Mouse (Mus musculus) thymus, adult 2 months (tissue): ENCODE results near the gene Zfp273. TPM values are rescaled to one million over a fixed set of nuclear protein-coding genes. Genes with fewer than 3 reads are reported as not detected.
"Not testable (repeated sequence)": the region's sequence is repeated elsewhere in the genome, so short reads cannot be mapped to it uniquely, and the experiment has no call there.

ENCODE experiments used
- DNase-seq: peaks from one replicate; pipeline ENCODE4 v3.0.0; 2021
- H3K27ac ChIP-seq: fragments of 200-500 bp; 2 replicates; pipeline ENCODE4 v1.5.1; 2012; ENCODE audit warnings: low read length, control low read depth; ENCODE audit not compliant: control insufficient read depth, insufficient read depth
- H3K27me3 ChIP-seq: fragments of 200-500 bp; 2 replicates; pipeline ENCODE4 v1.6.1; 2012; ENCODE audit warnings: mild to moderate bottlenecking, low read length, moderate library complexity, mixed read lengths; ENCODE audit not compliant: control insufficient read depth, insufficient read depth
- H3K36me3 ChIP-seq: fragments of 200-500 bp; 2 replicates; pipeline ENCODE4 v1.6.1; 2012; ENCODE audit warnings: mild to moderate bottlenecking, low read length, moderate library complexity; ENCODE audit not compliant: control insufficient read depth, insufficient read depth
- H3K4me1 ChIP-seq: fragments of 200-500 bp; replicated peaks from 2 replicates; pipeline ENCODE4 v1.6.1; 2012; ENCODE audit warnings: low read length; ENCODE audit not compliant: control insufficient read depth, insufficient read depth
- H3K4me3 ChIP-seq: fragments of 200-500 bp; 2 replicates; pipeline ENCODE4 v1.5.1; 2012; ENCODE audit warnings: mild to moderate bottlenecking, low read length, control low read depth, moderate library complexity; ENCODE audit not compliant: control insufficient read depth, insufficient read depth
- CTCF ChIP-seq: fragments of 200-500 bp; IDR thresholded peaks from 2 replicates; pipeline ENCODE4 v1.5.1; 2012; ENCODE audit warnings: mild to moderate bottlenecking, control low read depth, low read length, moderate library complexity, borderline replicate concordance; ENCODE audit not compliant: control insufficient read depth, poor library complexity, insufficient read depth; ENCODE audit errors: extremely low read depth
- POLR2A ChIP-seq: fragments of 200-500 bp; IDR thresholded peaks from 2 replicates; pipeline ENCODE4 v1.6.1; 2012; ENCODE audit warnings: mild to moderate bottlenecking, low read length, control low read depth, moderate library complexity; ENCODE audit not compliant: control insufficient read depth, poor library complexity, insufficient read depth; ENCODE audit errors: extremely low read depth
- WGBS: fragments of 180-500 bp; shearing (Covaris S2); methylation state at CpG from one replicate; pipeline ENCODE4 v1.1.7; 2018; 5-methylcytosine and 5-hydroxymethylcytosine counted together
- polyA plus RNA-seq: library from polyadenylated mRNA; depleted of rRNA; stranded (reverse); fragments of >200 nt; gene quantifications from 2 replicates; pipeline ENCODE4 v1.2.3, GENCODE M21; 2012; rRNA removed

Zfp273 gene
- polyA plus RNA-seq: 0.90 and 1.2 TPM in 2 replicates

- 4% methylated on average over 31 of the region's 31 CpGs for WGBS
Measured at GRCm38 (mm10) chr13:67813710-67814660, at the start of gene Zfp273. Gene Zfp273 (plus strand): TSS chr13:67813740.

GRCm38 (mm10) chr13:67779265-67780221 lies 34.0 kb upstream of the Zfp273 start, which contains the start of gene Zfp493:
Gene Zfp493 (plus strand): TSS chr13:67779693.
- peak within 1 kb of the TSS; percentile 76 for H3K4me3 ChIP-seq
- 9% methylated on average over 26 of the region's 26 CpGs for WGBS
- DNase-seq: peak; percentile 69
- peaks cover 3% of the 10 kb centered on the region; the same call in 1 of the 2 replicates for H3K4me1 ChIP-seq
- H3K27me3 ChIP-seq: no peaks in the 10 kb centered on the region
- TF ChIP-seq POLR2A (no peak), CTCF (no peak)
- H3K27ac ChIP-seq: no peak within 1 kb of the TSS
- H3K36me3 ChIP-seq: no peaks in the 10 kb centered on the region

More at GRCm38 (mm10) chr13:67813710-67814660, at the start of gene Zfp273:
- peak; percentile 72 for DNase-seq
- Histone ChIP-seq H3K36me3 (no peaks in the 10 kb centered on the region), H3K27me3 (no peaks in the 10 kb centered on the region), H3K4me1 (0 out of 2 replicates have a peak, but pooled peaks cover 2% of the 10 kb centered on the region), H3K27ac (peak within 1 kb of the TSS; percentile 63), H3K4me3 (peak within 1 kb of the TSS; percentile 62)
- no peak for TF ChIP-seq POLR2A
- TF ChIP-seq CTCF: no peak

- Histone ChIP-seq H3K36me3 (no peaks in the 10 kb centered on the region), H3K27ac (no peak overlapping the region), H3K4me3 (no peak overlapping the region), H3K27me3 (no peaks in the 10 kb centered on the region), H3K4me1 (no peaks in the 10 kb centered on the region)
- WGBS: 94% methylated on average over 10 of the region's 10 CpGs
- no peak for DNase-seq
- TF ChIP-seq CTCF: no peak
- TF ChIP-seq POLR2A: no peak
Measured at GRCm38 (mm10) chr13:67791921-67792455, 21.6 kb upstream of the Zfp273 start.

GRCm38 (mm10) chr13:67798618-67799017 lies 14.9 kb upstream of the Zfp273 start:
- DNase-seq: no peak
- Histone ChIP-seq H3K4me1 (no peaks in the 10 kb centered on the region), H3K27ac (no peak overlapping the region), H3K36me3 (no peaks in the 10 kb centered on the region), H3K4me3 (no peak overlapping the region), H3K27me3 (no peaks in the 10 kb centered on the region)
- TF ChIP-seq CTCF (no peak), POLR2A (no peak)
- 94% methylated on average over 3 of the region's 3 CpGs for WGBS

- H3K27ac ChIP-seq, H3K27me3 ChIP-seq, H3K4me1 ChIP-seq, H3K36me3 ChIP-seq, H3K4me3 ChIP-seq, DNase-seq: not testable (repeated sequence)
- 96% methylated on average over 3 of the region's 3 CpGs for WGBS
Measured at GRCm38 (mm10) chr13:67799151-67799550, 14.4 kb upstream of the Zfp273 start.

- H3K36me3 ChIP-seq: no peaks in the 10 kb centered on the region
- H3K4me3 ChIP-seq: no peak overlapping the region
- TF ChIP-seq POLR2A (no peak), CTCF (no peak)
- WGBS: 73% methylated on average over 1 of the region's 1 CpGs
- no peaks in the 10 kb centered on the region for H3K27me3 ChIP-seq
- H3K4me1 ChIP-seq: 0 out of 2 replicates have a peak, but pooled peaks cover 2% of the 10 kb centered on the region
- H3K27ac ChIP-seq: no peak overlapping the region
- no peak for DNase-seq
Measured at GRCm38 (mm10) chr13:67811651-67812210, 1.8 kb upstream of the Zfp273 start.
